Mouse (Mus musculus) liver, adult 10 weeks (tissue): Measurements from ENCODE around the gene Cog4. TPM values are rescaled to one million over a fixed set of nuclear protein-coding genes. Genes with fewer than 3 reads are reported as not detected.

Source experiments
- polyA plus RNA-seq: library from polyadenylated mRNA; stranded (reverse); fragments of 350-450 nt; fragmentation: Illumina TruSeq; extraction: RNeasy Lipid Tissue Mini Kit (QIAGEN cat#74804); gene quantifications from one replicate; pipeline ENCODE4 v1.2.3, GENCODE M21; 2014; ENCODE audit warnings: low read depth, low replicate concordance

Cog4 gene
- polyA plus RNA-seq: 11.6 TPM

DNA sequence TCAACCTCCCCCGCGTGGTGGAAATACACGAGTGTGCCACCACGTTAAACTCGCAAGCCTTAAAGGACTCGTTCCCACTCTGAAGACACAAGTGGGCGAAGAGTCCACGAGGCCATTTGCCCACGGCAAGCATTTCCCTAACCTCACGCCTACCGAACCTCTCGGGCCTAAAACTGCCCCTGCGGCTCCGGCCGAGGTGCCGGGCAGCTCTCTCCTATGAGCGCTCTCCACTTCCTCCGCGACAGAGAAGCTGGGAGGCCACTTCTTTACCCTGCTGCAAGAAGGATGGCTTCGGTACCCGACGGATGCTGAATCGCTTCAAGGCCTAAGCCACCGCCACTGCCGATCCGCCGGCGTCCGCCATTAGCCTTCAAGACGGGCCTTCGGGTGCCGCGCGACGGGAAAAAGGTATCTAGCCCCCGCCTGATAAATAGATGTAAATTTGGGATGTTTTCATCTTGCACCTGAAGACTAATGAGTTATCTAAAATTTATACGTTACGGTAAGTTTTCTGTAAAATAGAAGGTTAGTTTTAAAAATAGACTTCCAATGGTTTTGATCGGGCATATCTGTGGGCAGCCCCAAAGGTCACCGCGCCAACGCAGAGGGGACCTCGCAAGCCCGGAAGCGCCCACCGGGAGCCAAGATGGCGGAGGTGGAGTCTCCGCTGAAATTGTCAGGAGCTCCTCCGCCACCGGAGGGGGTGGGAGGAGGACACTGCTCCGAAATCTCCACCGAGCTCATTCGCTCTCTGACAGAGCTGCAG is at the start of gene Cog4, which contains the start of gene Sf3b3:
Cog4 (plus strand) TSS at position 196 of the 766 bp plus-strand sequence.
Sf3b3 (minus strand) TSS at position 383 of the 766 bp plus-strand sequence.

DNA sequence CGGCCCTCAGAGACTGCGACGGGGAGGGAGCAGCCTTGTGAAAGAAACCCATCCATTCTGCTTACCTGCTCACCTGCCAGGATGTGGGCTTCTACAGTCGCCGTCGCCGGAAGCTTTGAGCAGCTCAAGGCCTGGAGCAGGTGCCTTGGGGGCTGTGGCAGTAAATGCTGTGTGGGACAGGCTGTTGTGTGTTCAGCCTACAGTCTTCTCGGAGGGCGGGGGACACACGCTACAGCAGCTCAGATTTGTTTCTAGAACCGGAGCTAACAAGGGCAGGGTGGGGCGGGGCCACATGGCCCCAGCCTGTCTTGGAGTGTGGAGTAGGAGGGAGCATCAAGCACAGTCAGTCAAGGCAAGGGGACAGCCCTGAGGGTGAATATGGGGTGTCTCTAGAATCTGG is 40.7 kb upstream of the Cog4 start, which contains the start of gene Il34:
Il34 (minus strand) TSS at position 256 of the 400 bp plus-strand sequence.

DNA sequence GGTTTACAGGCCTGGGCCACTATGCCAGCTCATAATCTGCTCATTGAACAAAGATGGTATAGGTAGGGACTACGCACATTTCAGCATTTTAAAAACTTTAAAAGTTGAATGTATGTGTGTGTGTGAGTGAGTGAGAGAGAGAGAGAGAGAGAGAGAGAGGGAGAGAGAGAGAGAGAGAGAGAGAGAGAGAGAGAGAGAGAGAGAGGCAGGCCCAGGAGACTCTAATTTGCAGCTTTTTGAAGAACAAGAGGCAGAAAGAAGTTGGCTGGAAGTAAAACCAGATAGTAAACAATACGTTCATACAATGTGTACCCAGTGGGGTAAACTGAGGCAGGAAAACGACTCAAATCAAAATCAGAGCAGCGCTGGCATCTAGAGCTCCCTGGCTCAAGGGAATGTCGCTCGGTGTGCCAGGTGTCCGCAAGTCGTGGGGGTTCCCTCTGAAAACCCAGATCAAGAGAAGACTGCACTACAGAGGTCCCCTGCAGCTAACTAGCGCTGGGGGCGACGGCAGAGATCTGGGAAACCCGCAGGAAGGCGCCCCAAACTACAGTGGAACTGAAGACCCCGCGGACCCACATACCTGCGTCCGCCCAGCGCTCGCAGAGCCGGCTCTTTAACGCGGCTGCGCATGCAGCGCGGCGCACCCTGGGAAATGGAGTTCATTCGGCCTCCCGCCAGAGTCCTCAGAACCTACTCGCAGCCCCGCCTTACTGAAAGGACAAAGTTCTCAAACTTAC is 55.6 kb downstream of the Cog4 start, which contains the start of gene Fuk:
Fuk (minus strand) TSS at position 650 of the 740 bp plus-strand sequence.

DNA sequence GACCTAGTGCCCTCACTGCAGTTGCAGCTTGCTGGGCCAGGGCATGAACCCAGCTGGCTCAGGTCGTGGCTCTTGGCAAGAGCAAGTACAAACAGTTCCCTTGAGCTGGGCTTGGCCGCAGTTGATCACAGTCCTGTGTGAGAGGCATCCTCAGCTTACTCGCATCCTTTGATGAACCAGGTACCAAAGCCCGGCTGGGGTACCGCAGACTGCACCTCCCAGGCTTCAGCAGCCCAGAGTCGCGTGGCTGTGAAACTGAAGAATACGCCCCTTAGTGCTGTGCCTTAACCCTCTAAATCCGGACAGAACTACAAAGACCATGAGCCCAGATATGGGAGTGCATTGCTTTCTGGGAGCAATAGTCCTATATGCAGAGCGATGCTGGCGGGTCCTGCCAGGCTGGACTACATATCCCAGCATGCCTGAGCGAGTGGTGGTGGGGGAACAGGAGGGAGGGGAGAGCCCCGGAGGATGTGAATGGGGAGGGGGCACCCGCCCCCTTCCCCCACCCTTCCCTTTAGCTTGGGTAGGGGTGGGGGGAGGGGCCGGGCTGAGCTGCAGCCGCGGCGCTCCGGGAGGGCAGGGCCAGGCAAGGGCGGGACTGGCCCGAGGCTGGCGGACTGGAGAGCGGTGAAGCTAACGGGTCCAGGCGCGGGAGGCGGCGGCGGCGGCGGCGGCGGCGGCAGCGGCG is 73.1 kb downstream of the Cog4 start, which contains the start of gene St3gal2:
St3gal2 (plus strand) TSS at position 582 of the 691 bp plus-strand sequence.

Other genes with a start within 250 kb of the Cog4 start
- gene Vac14, start 228.0 kb upstream of the Cog4 start, polyA plus RNA-seq: 2.6 TPM
- 0.16 TPM for gene Mtss1l, start 125.1 kb upstream of the Cog4 start, polyA plus RNA-seq
- gene Il34, start 40.7 kb upstream of the Cog4 start, polyA plus RNA-seq: not detected
- gene Sf3b3, start 187 bp downstream of the Cog4 start, polyA plus RNA-seq: 11.0 TPM
- gene Fuk, start 55.9 kb downstream of the Cog4 start, polyA plus RNA-seq: 0.64 TPM
- 0.34 TPM for gene St3gal2, start 73.3 kb downstream of the Cog4 start, polyA plus RNA-seq
- 12.4 TPM for gene Ddx19a, start 151.2 kb downstream of the Cog4 start, polyA plus RNA-seq
- gene Ddx19b, start 185.2 kb downstream of the Cog4 start, polyA plus RNA-seq: 9.0 TPM
- 20.7 TPM for gene Aars, start 186.5 kb downstream of the Cog4 start, polyA plus RNA-seq
- gene Exosc6, start 209.7 kb downstream of the Cog4 start, polyA plus RNA-seq: 0.85 TPM
- not detected for gene Clec18a, start 245.8 kb downstream of the Cog4 start, polyA plus RNA-seq
- 9.8 TPM for gene Pdpr, start 248.0 kb downstream of the Cog4 start, polyA plus RNA-seq